Mouse (Mus musculus): ENCODE data around the gene Zfp991. TPM values are rescaled to one million over a fixed set of nuclear protein-coding genes. Genes with fewer than 3 reads are reported as not detected.
"Not testable (repeated sequence)": the region's sequence is repeated elsewhere in the genome, so short reads cannot be mapped to it uniquely, and the experiment has no call there.

Zfp991 gene
- polyA plus RNA-seq, 1 experiment from 2014 or later = 6.2 TPM

DNA sequence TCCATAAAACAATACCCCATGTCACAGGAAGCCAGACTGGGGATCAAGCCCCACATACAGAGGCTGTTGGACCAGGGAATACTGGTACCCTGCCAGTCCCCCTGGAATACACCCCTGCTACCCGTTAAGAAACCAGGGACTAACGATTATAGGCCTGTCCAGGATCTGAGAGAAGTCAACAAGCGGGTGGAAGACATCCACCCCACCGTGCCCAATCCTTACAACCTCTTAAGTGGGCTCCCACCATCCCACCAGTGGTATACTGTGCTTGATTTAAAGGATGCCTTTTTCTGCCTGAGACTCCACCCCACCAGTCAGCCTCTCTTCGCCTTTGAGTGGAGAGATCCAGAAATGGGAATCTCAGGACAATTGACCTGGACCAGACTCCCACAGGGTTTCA lies 90.2 kb downstream of the Zfp991 start:
- not testable (repeated sequence) for ATAC-seq (ENCODE audit: low read depth); H3K9ac ChIP-seq; H3K27me3 ChIP-seq; H3K4me3 ChIP-seq (replicated peaks); H3K4me2 ChIP-seq; H3K36me3 ChIP-seq; H3K4me1 ChIP-seq (replicated peaks); DNase-seq; H3K27ac ChIP-seq
- WGBS (ENCODE audit: insufficient replicate concordance) = 72% methylated on average over 5 of the region's 5 CpGs
- H3K9me3 ChIP-seq (replicated peaks) = peaks cover 33% of the 10 kb centered on the region

DNA sequence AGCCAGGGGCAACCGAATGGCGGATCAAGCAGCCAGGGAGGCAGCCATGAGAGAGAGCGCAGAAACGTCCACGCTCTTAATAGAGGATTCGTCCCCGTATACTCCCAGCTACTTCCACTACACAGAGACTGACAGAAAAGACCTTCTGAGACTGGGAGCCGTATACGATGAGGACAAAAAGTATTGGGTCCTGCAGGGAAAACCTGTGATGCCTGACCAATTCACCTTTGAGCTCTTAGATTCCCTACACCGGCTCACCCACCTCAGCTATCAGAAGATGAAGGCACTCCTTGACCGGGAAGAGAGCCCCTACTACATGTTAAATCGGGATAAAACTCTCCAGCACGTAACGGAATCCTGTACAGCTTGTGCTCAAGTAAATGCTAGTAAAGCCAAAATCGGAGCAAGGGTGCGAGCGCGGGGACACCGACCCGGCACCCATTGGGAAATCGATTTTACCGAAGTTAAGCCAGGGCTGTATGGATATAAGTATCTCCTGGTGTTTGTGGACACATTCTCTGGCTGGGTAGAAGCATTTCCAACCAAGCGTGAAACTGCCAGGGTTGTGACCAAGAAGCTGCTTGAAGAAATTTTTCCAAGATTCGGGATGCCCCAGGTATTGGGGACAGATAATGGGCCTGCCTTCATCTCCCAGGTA lies 92.1 kb downstream of the Zfp991 start:
- not testable (repeated sequence) for H3K4me3 ChIP-seq (replicated peaks); H3K36me3 ChIP-seq; H3K27me3 ChIP-seq; ATAC-seq (ENCODE audit: low read depth); DNase-seq; H3K27ac ChIP-seq; H3K4me1 ChIP-seq (replicated peaks); H3K4me2 ChIP-seq; H3K9ac ChIP-seq
- 82% methylated on average over 24 of the region's 24 CpGs for WGBS (ENCODE audit: insufficient replicate concordance)
- peaks cover 33% of the 10 kb centered on the region for H3K9me3 ChIP-seq (replicated peaks)

- ATAC-seq (ENCODE audit: low read depth); H3K4me3 ChIP-seq (replicated peaks); H3K36me3 ChIP-seq; DNase-seq; H3K4me2 ChIP-seq; H3K9ac ChIP-seq; H3K27me3 ChIP-seq; H3K27ac ChIP-seq; H3K4me1 ChIP-seq (replicated peaks): not testable (repeated sequence)
- 79% methylated on average over 10 of the region's 15 CpGs for WGBS (ENCODE audit: insufficient replicate concordance)
- H3K9me3 ChIP-seq (replicated peaks) = peaks cover 22% of the 10 kb centered on the region
These were observed 93.8 kb downstream of the Zfp991 start for GRCm38 (mm10) chr4:147225616-147226015.

DNA sequence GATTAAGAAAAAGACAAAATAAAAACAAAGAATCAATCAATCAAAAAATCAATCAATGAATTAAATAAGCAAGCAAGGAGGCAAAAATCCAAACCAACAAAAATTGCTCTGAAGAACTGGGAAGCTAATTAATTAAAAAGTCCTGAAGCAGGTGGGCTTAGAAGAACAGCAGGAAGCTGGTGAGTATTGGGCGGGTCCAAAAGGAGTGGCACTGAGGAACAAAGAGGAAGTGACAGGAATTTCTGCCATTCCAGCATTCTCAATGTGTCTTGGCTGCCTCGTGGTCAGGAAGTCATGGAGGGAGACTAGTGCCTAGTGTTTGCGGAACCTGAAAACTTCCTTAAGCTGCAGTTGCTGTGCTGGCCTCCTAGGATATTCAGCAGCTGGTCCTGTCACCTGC lies 98.2 kb downstream of the Zfp991 start:
- H3K4me2 ChIP-seq; H3K27ac ChIP-seq; H3K9ac ChIP-seq; H3K27me3 ChIP-seq; H3K4me1 ChIP-seq (replicated peaks); H3K36me3 ChIP-seq; DNase-seq; H3K4me3 ChIP-seq (replicated peaks); ATAC-seq (ENCODE audit: low read depth): not testable (repeated sequence)
- WGBS (ENCODE audit: insufficient replicate concordance) = 50% methylated on average over 3 of the region's 3 CpGs
- peaks cover 26% of the 10 kb centered on the region for H3K9me3 ChIP-seq (replicated peaks)

Other genes with a start within 250 kb of the Zfp991 start
- 0.14 TPM in 1 of 2 replicates, not detected in the other for gene Gm21411, start 222.4 kb upstream of the Zfp991 start, polyA plus RNA-seq (2015; fragmentation: Nextera tagmentation; extraction: Ambion mirVana)
- not detected in 2 replicates for gene Zfp989, start 160.1 kb upstream of the Zfp991 start, polyA plus RNA-seq (2015; fragmentation: Nextera tagmentation; extraction: Ambion mirVana)
- gene Rex2, start 110.2 kb upstream of the Zfp991 start, polyA plus RNA-seq (2015; fragmentation: Nextera tagmentation; extraction: Ambion mirVana) = not detected in 2 replicates
- gene Zfp988, start 173.6 kb downstream of the Zfp991 start, polyA plus RNA-seq (2015; fragmentation: Nextera tagmentation; extraction: Ambion mirVana) = 0.12 and 0.15 TPM in 2 replicates
- 0.16 and 0.38 TPM in 2 replicates for gene Zfp978, start 229.3 kb downstream of the Zfp991 start, polyA plus RNA-seq (2015; fragmentation: Nextera tagmentation; extraction: Ambion mirVana)

Data from liver, embryonic 13.5 days (tissue).